Mouse (Mus musculus): Measurements from ENCODE around the gene Abcb1a.

Abcb1a gene

GRCm38 (mm10) chr5:8659911-8660737 lies at the start of gene Abcb1a:
Abcb1a (plus strand) TSS chr5:8660077.
- peak; percentile 81 for DNase-seq

GRCm38 (mm10) chr5:8622071-8622595 lies 37.7 kb upstream of the Abcb1a start:
- DNase-seq, result peak; percentile 19

GRCm38 (mm10) chr5:8622596-8623231 lies 37.2 kb upstream of the Abcb1a start, which contains the start of gene Rundc3b:
Rundc3b (minus strand) TSS chr5:8622952.
- peak; percentile 85 for DNase-seq

GRCm38 (mm10) chr5:8632901-8633300 lies 27.0 kb upstream of the Abcb1a start:
- no peak for DNase-seq

DNA sequence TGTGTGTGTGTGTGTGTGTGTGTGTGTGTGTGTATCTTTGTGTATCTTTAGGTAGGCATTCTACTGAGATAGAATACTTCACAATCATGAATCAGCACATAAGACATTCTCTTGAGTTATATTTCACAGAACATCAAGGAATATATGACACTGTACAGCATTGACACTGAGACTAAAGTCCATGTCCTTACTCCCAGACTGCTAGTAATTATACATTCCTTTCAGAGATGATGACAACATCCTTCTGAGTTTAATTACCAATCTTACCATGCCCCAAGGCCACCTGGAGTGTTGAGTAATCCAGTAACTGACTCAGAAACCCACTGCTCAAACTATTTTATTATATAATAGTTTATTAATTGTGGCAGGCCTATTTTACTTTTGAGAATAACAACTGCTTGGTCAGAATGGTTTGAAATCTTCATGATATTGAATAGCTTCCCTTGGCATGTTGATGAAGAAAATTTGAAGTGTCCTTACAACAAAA lies 25.3 kb upstream of the Abcb1a start:
- DNase-seq, result no peak

DNA sequence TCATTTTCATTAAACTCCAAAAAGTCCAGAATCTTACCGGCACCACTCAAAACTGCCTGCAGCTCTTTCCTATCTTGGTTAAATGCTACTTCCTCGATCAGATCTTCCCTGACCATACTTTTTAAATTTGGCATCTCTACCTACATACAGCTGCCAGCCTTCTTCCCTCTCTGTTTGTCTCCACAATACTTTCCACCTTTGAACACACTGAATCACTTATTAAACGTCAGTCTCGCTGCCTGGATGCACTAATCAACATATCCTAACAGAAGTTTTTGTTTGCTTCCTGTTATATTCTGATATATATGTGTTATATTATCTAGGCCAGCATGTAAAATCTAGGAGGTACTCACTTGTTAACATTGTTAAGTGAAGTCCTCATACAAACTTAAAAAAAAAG lies 11.6 kb upstream of the Abcb1a start:
- DNase-seq, result no peak

GRCm38 (mm10) chr5:8648774-8649173 lies 11.1 kb upstream of the Abcb1a start:
- no peak for DNase-seq

GRCm38 (mm10) chr5:8652085-8652484 lies 7.8 kb upstream of the Abcb1a start:
- DNase-seq, result no peak

DNA sequence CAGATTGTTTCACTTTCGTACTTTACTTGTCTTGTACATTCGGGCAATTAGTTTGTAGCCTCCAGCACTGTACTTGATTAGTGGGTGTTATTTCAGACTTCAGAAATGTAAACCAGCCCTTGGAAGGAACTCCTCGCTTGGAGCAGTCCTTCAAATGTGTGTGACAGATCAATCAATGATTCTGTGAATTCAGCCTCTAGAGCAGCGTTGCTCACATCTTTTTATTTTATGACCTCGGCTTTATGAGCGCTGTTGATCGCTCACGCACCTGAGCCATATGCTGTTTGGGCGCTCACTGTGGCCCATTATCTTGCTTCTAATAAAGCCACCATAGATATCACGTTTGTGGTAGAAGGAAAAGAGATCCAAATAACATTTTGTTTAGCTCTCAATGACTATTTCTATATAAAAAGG lies 868 bp downstream of the Abcb1a start:
- DNase-seq, result no peak

GRCm38 (mm10) chr5:8664678-8665077 lies 4.8 kb downstream of the Abcb1a start:
- no peak for DNase-seq

GRCm38 (mm10) chr5:8667758-8668474 lies 8.0 kb downstream of the Abcb1a start:
- DNase-seq, result peak; percentile 23

GRCm38 (mm10) chr5:8669606-8670005 lies 9.7 kb downstream of the Abcb1a start:
- DNase-seq, result no peak

- no peak for DNase-seq
Measured at GRCm38 (mm10) chr5:8675262-8675951, 15.5 kb downstream of the Abcb1a start.

DNA sequence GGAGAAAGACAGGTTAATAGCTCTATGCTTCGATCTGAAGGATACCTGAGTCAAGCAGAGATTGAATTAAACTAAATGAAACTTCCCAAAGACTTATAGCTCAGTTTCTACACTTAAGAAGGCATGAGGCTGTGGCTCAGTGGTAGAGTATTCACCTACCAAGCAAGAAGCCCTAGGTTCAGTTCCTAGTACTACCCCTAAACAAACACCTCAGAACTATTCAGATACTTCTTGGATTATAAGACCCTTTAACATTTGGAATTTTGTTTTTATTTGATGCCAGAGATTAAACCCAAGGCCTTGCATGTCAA lies 16.0 kb downstream of the Abcb1a start:
- no peak for DNase-seq

DNA sequence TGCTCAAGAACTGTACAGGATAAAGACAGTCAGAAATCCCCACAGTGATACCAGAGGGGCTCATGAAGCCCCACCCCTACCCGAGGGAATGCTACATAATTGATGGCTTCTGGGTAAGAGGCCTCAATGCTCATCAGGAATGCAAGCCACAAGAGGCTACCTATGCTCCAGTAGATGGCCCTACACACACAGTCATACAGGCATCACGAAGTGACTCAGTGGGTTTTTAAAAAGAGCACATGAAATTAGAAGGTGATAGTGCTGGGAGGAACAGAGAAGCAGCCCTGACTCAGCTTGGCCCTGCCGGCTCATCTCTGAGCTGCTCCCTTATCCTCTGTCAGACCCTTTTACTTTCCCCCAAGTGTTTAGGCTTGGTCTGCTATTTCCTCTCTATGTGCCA lies 21.3 kb downstream of the Abcb1a start:
- no peak for DNase-seq

GRCm38 (mm10) chr5:8683686-8684085 lies 23.8 kb downstream of the Abcb1a start:
- no peak for DNase-seq

DNA sequence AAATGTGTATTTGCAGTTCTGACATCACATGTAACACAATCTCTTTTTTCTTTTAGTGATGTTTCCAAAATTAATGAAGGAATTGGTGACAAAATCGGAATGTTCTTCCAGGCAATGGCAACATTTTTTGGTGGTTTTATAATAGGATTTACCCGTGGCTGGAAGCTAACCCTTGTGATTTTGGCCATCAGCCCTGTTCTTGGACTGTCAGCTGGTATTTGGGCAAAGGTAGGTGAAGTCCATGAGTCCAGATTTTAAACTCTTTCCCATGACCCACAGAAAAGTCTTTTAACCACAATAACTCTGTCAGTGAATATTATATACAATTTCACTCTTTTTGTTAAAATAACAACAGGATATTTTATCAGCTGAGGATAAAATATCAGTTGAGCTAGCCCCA lies 26.2 kb downstream of the Abcb1a start:
- peak; percentile 44 for DNase-seq

- no peak for DNase-seq
Measured at GRCm38 (mm10) chr5:8687550-8687949, 27.7 kb downstream of the Abcb1a start.

DNA sequence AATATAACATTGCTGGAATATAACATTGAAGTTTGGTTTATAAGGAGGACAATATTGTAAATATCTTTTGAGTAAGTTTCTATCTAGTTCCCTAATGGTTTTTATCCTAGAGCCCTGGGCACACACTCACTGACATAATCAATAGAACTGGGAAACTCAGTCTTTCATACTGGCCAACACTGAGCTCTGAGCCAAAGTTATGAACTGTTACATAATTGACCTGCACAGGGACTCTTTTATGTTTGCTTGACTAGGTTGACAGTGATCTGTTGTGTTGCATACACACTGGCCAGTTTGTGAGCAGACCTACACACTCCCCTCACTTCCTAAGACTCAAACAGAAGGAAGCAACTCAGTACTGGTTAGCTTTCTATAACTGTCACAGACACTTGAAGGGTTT lies 56.2 kb downstream of the Abcb1a start:
- no peak for DNase-seq

DNA sequence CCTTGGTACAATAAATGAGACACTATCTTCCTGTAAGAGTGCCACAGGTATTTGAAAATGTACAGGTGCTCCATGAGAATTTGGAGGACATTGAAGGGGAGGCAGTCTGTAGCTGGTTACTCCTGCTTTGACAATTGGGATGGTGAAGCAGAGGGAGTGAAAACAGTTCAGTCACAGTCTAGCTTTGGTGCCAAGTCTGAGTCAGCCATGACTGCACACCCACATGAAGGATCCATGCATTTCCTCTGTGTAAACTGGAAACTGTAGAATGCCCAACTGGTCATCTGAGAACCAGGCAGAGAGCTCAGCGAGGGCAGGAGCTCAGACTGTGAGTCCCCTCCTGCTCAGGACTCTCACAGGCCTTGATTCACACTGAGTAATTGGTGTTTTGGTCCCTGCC lies 59.7 kb downstream of the Abcb1a start:
- DNase-seq, result no peak

GRCm38 (mm10) chr5:8722224-8722623 lies 62.3 kb downstream of the Abcb1a start:
- no peak for DNase-seq

DNA sequence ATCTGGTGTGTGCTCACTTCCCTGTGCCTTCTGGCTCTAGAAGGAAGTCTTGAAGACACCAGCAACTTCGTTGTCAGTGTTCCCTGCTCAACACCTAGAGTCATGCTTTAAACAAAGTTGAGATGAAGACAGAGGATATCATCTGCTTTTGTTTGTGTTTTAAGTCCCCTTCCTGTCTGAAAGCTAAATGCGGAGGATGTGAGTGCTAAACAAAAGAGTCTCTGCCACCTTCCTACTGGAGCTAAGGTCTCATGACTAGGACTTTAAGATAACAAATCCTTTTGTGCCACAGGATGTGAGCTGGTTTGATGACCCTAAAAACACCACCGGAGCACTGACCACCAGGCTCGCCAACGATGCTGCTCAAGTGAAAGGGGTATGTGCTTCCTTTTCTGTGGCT lies 63.0 kb downstream of the Abcb1a start:
- DNase-seq, result no peak

- no peak for DNase-seq
Measured at GRCm38 (mm10) chr5:8727760-8728159, 67.9 kb downstream of the Abcb1a start.
